Mouse (Mus musculus) kidney, postnatal 10 days (tissue): ENCODE data around the gene 5730522E02Rik.

Source experiments
- DNase-seq: peaks from one replicate; pipeline ENCODE4 v3.0.0; 2021; ENCODE audit warnings: mixed read lengths

Gene 5730522E02Rik

DNA sequence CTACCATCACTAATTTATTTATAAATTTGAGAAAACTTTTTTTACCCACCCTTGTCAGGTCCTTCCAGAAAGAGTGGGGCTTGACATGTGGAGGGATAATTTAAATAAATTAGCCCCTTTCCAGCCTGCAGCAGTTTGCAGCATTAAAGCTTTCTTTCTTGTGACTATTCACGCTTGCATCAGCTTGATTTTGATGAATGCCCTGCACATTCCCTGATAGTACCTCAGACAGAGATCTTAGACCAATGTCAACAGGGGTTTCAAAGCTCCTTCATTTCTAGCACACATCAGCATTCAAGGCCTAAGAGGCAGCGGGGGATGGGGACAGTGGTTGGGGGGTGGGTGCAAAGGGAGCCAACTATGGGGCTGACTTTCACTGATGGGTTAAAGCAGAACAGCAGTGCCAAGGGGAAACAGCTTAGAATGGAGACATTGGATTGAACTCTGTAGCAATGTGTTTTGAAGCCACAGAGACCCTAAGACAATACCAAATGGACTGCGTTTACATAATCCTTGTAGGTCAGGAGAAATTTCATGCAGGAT lies 545.9 kb downstream of the 5730522E02Rik start:
- DNase-seq: no peak

DNA sequence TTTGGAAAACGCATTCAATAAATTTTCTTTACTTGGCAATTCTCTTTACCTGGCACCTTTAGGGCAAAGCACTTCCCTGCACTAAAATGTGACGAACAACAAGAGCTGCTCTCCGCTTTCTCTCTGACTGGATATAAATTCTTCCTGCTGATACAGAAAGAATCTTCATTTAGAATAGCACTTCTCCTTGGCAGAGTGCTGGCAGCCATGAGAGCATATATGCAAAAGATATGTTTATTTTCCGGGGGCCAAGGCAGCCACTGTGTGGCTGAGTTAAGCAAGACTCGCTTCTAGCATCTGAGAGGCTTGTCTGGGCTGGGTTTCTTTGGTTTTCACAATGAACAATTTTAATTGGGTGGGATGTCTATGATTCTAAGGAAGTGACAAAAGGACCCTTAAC lies 564.3 kb downstream of the 5730522E02Rik start:
- no peak for DNase-seq

DNA sequence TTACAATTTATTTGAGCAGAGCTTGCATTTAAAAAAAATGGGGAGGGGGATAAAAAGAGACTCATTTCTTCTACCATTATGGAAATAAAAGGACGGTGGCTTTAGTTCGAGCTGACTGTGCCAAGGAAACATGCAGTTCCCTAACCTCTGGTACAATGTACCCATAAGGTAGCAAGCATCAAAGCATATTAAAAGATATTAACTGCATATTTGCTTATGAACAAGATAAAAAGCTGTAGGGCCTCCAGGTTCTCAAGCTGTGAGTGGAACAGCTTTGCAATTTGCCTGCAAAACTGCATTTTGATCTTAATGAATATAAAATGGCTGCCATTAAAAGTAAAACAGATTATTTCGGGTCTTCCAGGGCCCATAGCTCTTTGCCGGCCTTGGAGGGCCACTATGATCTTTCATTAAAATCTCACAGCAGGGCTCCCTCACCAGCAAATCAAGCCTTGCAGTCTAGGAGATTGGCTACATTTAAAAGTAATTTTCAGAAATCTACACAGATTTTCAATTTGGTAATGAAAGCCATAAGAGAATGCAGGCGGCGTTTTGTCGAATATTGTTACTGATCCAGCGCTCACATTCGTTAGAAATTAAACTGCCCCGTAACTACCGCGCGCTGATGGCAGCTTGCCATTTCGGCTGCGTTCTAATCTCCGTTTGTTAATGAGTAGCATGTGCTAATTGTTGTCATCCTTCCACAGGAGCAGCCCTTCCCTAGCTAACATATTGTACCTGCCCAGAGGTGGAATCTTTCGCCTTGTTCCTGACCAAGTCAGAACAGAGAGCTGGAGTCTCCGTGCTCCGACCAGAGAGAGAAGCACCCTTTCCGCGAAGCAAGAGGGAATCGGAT lies 565.6 kb downstream of the 5730522E02Rik start:
- DNase-seq: peak; percentile 22

DNA sequence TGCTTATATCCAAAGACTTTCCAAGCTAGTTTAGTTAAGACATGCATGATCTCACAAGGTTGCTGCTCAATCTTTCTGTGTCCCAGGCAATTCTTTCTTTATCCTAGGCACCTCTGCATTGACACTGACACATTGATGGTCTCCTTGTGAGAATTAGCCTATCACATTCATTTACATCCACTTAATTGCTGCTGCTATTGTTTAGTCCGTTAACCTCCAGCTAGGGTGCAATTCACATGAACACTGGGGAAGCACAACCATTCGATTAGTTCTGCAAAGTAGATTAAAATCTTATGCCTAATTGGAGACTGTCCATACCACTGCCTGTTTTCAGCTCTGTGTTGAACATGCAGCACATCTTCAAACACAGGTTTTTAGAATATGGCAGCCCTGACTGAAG lies 603.7 kb downstream of the 5730522E02Rik start:
- no peak for DNase-seq

DNA sequence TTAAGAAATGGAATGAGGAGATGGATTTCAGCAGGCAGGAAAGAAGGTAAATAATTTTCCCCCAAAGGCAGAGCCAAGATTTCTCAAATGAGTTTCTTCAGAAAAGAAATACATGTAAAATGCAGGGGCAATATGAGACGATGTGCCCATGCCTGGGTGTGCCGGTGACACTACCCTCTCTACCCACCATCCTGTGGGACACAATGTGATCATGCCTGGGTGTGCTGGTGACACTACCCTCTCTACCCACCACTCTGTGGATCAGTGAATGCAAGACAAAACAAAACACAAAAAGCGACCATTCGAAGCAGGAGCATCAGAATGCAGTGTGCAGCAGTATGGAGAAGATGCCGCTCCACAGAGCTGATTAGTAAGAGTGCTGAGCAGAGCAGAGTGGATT lies 610.5 kb downstream of the 5730522E02Rik start:
- DNase-seq: no peak

DNA sequence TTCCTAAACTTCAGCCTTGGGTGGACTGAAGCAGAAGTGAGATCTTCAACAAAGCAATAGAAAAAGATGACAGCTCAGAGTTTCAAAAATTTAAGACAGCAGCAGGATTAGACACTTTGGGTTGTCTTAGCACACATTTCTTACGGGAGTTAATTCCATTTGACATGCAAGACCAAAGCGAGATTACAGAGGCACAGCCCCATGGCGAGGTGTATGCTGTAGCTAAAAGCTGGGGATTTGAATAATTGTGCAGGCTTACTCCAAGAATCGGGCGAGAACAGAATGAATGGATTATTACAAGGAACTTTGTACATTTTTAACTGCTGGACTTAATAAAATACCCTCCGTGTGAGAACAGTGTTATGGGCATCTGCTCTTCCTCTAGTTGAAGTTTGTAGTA lies 615.3 kb downstream of the 5730522E02Rik start:
- DNase-seq: no peak

DNA sequence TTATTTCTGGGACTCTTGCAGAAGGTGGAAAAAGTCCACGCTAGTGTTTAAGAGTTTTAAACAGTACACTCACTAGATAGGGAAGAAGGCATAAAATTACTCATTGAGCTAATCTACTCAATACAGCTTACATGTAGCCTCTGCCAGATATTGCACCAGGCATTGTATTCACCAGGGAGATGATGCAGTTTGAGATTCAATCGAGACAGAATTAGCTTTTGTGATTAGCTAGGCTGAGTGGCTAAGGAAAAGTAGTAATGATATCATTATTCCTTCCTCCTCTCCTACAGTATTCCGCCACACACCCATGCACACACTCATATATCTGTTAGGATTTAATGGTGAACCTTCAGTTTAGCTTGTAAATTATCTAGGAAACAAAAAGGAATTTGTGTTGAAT lies 615.8 kb downstream of the 5730522E02Rik start:
- DNase-seq: no peak

DNA sequence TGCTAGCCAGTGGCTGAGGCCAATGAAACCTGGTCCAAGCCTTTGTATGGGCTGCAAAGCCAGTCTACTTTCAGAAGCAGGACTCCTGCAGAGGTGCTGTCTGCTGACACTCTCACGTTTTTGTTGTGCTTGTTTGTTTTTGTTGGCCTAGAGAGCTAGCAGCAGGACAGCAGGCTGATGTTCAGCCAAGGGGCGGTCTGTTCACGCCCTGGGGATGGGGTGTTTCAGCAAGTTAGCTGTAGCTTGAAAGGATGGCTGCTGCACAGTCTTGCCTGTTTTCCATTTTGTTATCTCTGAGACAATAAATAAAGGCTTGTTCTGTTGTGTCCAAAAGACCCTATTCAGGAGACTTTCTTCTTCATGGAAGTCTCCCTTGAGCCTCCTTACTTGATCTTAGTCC lies 618.3 kb downstream of the 5730522E02Rik start:
- no peak for DNase-seq

DNA sequence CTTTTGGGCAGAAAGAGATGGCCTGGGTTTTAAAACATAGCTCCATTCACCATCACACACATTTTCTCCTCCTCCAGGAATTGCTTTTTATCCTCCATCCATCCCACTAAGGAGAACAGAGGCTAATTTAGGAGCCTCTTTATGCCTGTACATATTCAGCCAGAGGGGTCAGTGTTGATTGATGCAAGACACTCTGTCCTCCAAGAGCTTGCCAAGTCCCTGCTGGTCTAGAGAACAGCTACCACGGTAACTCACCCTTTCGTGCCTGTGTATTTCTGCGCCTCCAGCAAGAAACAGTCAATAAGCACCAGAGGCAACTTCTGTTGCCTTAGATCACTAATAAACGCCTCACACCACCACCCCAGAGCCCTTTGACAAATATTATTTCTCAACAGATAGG lies 620.3 kb downstream of the 5730522E02Rik start:
- no peak for DNase-seq

DNA sequence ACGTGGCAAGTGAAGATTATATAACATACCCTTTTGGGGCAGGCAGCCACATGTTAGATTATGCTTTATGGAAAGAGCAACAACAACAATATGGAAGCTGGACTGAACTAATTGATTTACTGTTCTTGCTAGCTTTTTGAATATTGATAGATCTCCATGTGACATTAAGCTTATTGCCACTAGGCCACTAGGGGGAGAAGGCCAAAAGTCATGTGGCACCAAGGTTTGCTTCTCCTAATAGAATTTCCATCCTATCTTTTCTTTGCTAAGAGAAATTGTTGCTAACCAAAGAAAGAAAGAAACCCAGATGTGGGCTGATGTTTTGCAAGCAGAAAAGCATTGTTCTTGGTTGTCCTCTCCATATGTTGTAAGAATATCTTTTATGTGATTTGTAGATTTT lies 621.1 kb downstream of the 5730522E02Rik start:
- no peak for DNase-seq

DNA sequence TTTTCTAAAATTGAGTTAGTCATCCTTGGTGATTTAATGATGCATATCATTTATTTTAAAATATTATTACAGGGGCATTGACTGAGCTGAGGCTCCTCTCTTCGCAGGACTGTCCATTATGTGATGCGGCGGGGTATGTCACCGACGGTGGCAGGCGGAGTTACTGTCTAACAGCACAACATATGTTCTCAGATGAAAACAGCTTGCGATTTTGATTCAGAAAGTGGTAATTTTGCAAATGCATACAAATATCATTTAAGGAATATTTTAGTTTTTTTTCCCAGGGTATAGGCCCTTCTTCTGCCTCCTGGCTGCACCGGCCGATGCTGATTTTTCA lies 636.5 kb downstream of the 5730522E02Rik start:
- DNase-seq: no peak

DNA sequence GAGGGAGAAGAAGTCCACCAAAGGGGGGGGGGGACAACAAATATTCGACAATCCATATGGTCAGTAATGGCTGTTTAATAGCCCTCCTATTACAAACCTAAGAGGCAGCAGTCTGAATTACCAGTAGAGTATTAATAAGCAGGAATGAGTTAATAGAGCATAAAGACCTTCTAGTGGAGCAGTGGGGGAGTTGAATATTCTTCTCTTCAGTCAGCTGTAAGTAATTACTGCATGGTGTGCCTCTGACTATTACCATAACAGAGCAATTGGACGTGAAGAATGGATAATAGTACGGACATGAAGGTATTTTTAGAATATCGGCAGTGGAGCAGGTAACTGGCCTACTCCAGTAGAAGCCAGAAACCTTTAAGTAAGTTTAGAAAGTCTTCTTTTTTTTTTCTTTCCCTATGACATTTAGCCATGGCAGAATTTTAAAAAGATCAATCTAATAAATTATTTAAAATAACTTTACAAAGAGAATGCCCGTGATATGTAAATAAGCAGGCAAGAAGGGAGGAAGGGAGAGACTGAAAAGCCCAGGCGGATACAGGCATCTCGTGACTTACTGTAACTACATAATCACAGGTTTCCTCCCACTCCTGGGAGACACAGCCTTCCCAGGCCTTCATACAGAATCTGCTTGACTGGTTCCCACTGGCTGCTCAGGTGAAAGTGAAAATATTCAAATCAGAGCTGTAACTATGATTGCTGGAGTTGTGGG lies 637.0 kb downstream of the 5730522E02Rik start:
- no peak for DNase-seq

DNA sequence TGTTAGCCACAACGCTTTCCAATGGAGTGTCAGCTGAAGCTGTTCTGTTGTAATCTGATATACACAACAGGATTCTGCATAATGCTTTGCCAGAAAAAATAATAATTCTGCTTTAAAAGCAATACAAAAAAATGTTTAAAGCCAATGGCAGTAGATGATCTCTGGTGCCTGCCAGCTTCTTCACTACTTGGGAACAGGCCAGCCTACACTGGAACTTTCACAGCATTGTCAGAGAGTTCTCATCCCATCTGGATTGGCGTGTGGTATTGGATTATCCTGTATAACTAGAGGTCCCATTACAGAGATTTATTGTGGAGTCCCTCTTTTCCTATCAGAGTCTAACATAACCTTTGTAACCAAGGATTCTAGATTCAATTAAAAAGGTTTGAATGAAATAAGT lies 639.2 kb downstream of the 5730522E02Rik start:
- DNase-seq: no peak
